Mouse (Mus musculus) forebrain, embryonic 15.5 days (tissue): Measurements from ENCODE around the gene Tbc1d22a. TPM values are rescaled to one million over a fixed set of nuclear protein-coding genes. Genes with fewer than 3 reads are reported as not detected.
A peak's percentile ranks its signal among the peaks of the same experiment; 100 is the strongest.

ENCODE experiments used
- ATAC-seq: fragments of 200-750 bp; cut with Nextera tagmentation; replicated peaks from 2 replicates; pipeline ENCODE4 v1.8.0; 2017; ENCODE audit warnings: mild to moderate bottlenecking, moderate TSS enrichment, moderate library complexity
- H3K27ac ChIP-seq: fragments of 300-500 bp; sonication (generic); replicated peaks from 2 replicates; pipeline ENCODE4 v1.5.1; 2015; ENCODE audit warnings: mild to moderate bottlenecking, inconsistent platforms
- H3K27me3 ChIP-seq: fragments of 300-500 bp; sonication (generic); 2 replicates; pipeline ENCODE4 v1.6.1; 2015; ENCODE audit warnings: inconsistent platforms
- H3K36me3 ChIP-seq: fragments of 300-500 bp; sonication (generic); 2 replicates; pipeline ENCODE4 v1.6.1; 2015; ENCODE audit warnings: mild to moderate bottlenecking, inconsistent platforms
- H3K4me1 ChIP-seq: fragments of 300-500 bp; sonication (generic); 2 replicates; pipeline ENCODE4 v1.6.1; 2015; ENCODE audit warnings: inconsistent platforms
- H3K4me2 ChIP-seq: fragments of 300-500 bp; sonication (generic); replicated peaks from 2 replicates; pipeline ENCODE4 v1.6.1; 2015; ENCODE audit warnings: mild to moderate bottlenecking, inconsistent platforms
- H3K4me3 ChIP-seq: fragments of 300-500 bp; sonication (generic); 2 replicates; pipeline ENCODE4 v1.5.1; 2015; ENCODE audit warnings: mild to moderate bottlenecking, inconsistent platforms
- H3K9ac ChIP-seq: fragments of 300-500 bp; sonication (generic); replicated peaks from 2 replicates; pipeline ENCODE4 v1.6.1; 2015; ENCODE audit warnings: mild to moderate bottlenecking, inconsistent platforms
- H3K9me3 ChIP-seq: fragments of 300-500 bp; sonication (generic); 2 replicates; pipeline ENCODE4 v1.6.1; 2016; ENCODE audit warnings: inconsistent platforms
- WGBS: fragments of 180-500 bp; shearing (Covaris S2); methylation state at CpG from one replicate; pipeline ENCODE4 v1.1.7; 2015; ENCODE audit warnings: mixed read lengths; 5-methylcytosine and 5-hydroxymethylcytosine counted together
- polyA plus RNA-seq: library from polyadenylated mRNA; unstranded; fragments of >200 nt; fragmentation: Nextera tagmentation; extraction: Ambion mirVana; gene quantifications from 2 replicates; pipeline ENCODE4 v1.2.1, GENCODE M21; 2015

The Tbc1d22a gene
- polyA plus RNA-seq, 1 experiment from 2014 or later = 13.1 TPM

- Histone ChIP-seq H3K27me3 (no peaks in the 10 kb centered on the region), H3K4me3 (no peak overlapping the region), H3K27ac (no peak overlapping the region), H3K9ac (no peak overlapping the region), H3K4me2 (no peak overlapping the region), H3K36me3 (no peaks in the 10 kb centered on the region), H3K4me1 (peaks cover 21% of the 10 kb centered on the region), H3K9me3 (peaks cover 12% of the 10 kb centered on the region; the same call in 1 of the 2 replicates)
- no peak for ATAC-seq
These were observed 253.8 kb downstream of the Tbc1d22a start for GRCm38 (mm10) chr15:86468082-86468481.

GRCm38 (mm10) chr15:86471136-86471535 lies 256.9 kb downstream of the Tbc1d22a start:
- peaks cover 12% of the 10 kb centered on the region; the same call in 1 of the 2 replicates for H3K9me3 ChIP-seq
- no peaks in the 10 kb centered on the region for H3K36me3 ChIP-seq
- no peak for ATAC-seq
- no peak overlapping the region for H3K4me2 ChIP-seq
- 64% methylated on average over 7 of the region's 7 CpGs for WGBS
- no peak overlapping the region for H3K9ac ChIP-seq
- peaks cover 16% of the 10 kb centered on the region for H3K4me1 ChIP-seq
- H3K27ac ChIP-seq = no peak overlapping the region
- H3K27me3 ChIP-seq = no peaks in the 10 kb centered on the region
- H3K4me3 ChIP-seq = no peak overlapping the region

GRCm38 (mm10) chr15:86473473-86473872 lies 259.2 kb downstream of the Tbc1d22a start:
- Histone ChIP-seq H3K4me1 (peaks cover 39% of the 10 kb centered on the region), H3K9me3 (peaks cover 11% of the 10 kb centered on the region; the same call in 1 of the 2 replicates), H3K27me3 (no peaks in the 10 kb centered on the region), H3K4me3 (no peak overlapping the region), H3K9ac (no peak overlapping the region), H3K36me3 (no peaks in the 10 kb centered on the region), H3K4me2 (no peak overlapping the region), H3K27ac (no peak overlapping the region)
- WGBS = 72% methylated on average over 11 of the region's 11 CpGs
- no peak for ATAC-seq

- peaks cover 47% of the 10 kb centered on the region for H3K4me1 ChIP-seq
- H3K36me3 ChIP-seq = no peaks in the 10 kb centered on the region
- 0 out of 2 replicates have a peak, but pooled peaks cover 1% of the 10 kb centered on the region for H3K9me3 ChIP-seq
- H3K27me3 ChIP-seq = no peaks in the 10 kb centered on the region
- no peak overlapping the region for H3K4me2 ChIP-seq
- no peak overlapping the region for H3K4me3 ChIP-seq
- H3K9ac ChIP-seq = no peak overlapping the region
- WGBS = 63% methylated on average over 5 of the region's 5 CpGs
- no peak for ATAC-seq
- no peak overlapping the region for H3K27ac ChIP-seq
These were observed 260.7 kb downstream of the Tbc1d22a start for GRCm38 (mm10) chr15:86474951-86475350.

- Histone ChIP-seq H3K4me1 (peaks cover 41% of the 10 kb centered on the region), H3K4me2 (no peak overlapping the region), H3K4me3 (no peak overlapping the region), H3K27me3 (no peaks in the 10 kb centered on the region), H3K9ac (no peak overlapping the region), H3K27ac (no peak overlapping the region), H3K9me3 (no peaks in the 10 kb centered on the region), H3K36me3 (no peaks in the 10 kb centered on the region)
- WGBS = 62% methylated on average over 6 of the region's 6 CpGs
- ATAC-seq = no peak
These were observed 262.2 kb downstream of the Tbc1d22a start for GRCm38 (mm10) chr15:86476483-86476882.

- WGBS = 49% methylated on average over 6 of the region's 6 CpGs
- Histone ChIP-seq H3K4me2 (no peak overlapping the region), H3K27me3 (no peaks in the 10 kb centered on the region), H3K9ac (no peak overlapping the region), H3K4me3 (no peak overlapping the region), H3K27ac (peak overlapping the region; percentile 47; the same call in 1 of the 2 replicates), H3K4me1 (peaks cover 38% of the 10 kb centered on the region), H3K9me3 (no peaks in the 10 kb centered on the region), H3K36me3 (no peaks in the 10 kb centered on the region)
- ATAC-seq = no peak
These were observed 262.8 kb downstream of the Tbc1d22a start for GRCm38 (mm10) chr15:86477032-86477431.

GRCm38 (mm10) chr15:86477471-86477992 lies 263.3 kb downstream of the Tbc1d22a start:
- peak; percentile 76 for ATAC-seq
- Histone ChIP-seq H3K4me1 (peaks cover 33% of the 10 kb centered on the region), H3K27ac (peak overlapping the region; percentile 47; the same call in 1 of the 2 replicates), H3K9me3 (no peaks in the 10 kb centered on the region), H3K27me3 (no peaks in the 10 kb centered on the region), H3K4me3 (no peak overlapping the region), H3K36me3 (no peaks in the 10 kb centered on the region), H3K9ac (no peak overlapping the region), H3K4me2 (no peak overlapping the region)

GRCm38 (mm10) chr15:86478685-86479502 lies 264.6 kb downstream of the Tbc1d22a start:
- H3K27ac ChIP-seq = 0 out of 2 replicates have a peak overlapping the region, but pooled peaks have one; percentile 28
- H3K9me3 ChIP-seq = no peaks in the 10 kb centered on the region
- H3K4me2 ChIP-seq = no peak overlapping the region
- H3K36me3 ChIP-seq = no peaks in the 10 kb centered on the region
- H3K4me1 ChIP-seq = peaks cover 31% of the 10 kb centered on the region
- 60% methylated on average over 13 of the region's 13 CpGs for WGBS
- H3K27me3 ChIP-seq = no peaks in the 10 kb centered on the region
- H3K9ac ChIP-seq = no peak overlapping the region
- no peak for ATAC-seq
- no peak overlapping the region for H3K4me3 ChIP-seq

- H3K9me3 ChIP-seq = no peaks in the 10 kb centered on the region
- no peak overlapping the region for H3K27ac ChIP-seq
- no peak overlapping the region for H3K4me2 ChIP-seq
- 85% methylated on average over 5 of the region's 5 CpGs for WGBS
- peaks cover 31% of the 10 kb centered on the region for H3K4me1 ChIP-seq
- no peak for ATAC-seq
- no peaks in the 10 kb centered on the region for H3K36me3 ChIP-seq
- no peak overlapping the region for H3K4me3 ChIP-seq
- H3K9ac ChIP-seq = no peak overlapping the region
- no peaks in the 10 kb centered on the region for H3K27me3 ChIP-seq
These were observed 268.1 kb downstream of the Tbc1d22a start for GRCm38 (mm10) chr15:86482362-86482761.

- H3K27me3 ChIP-seq = no peaks in the 10 kb centered on the region
- H3K27ac ChIP-seq = no peak overlapping the region
- H3K4me3 ChIP-seq = no peak overlapping the region
- no peaks in the 10 kb centered on the region for H3K9me3 ChIP-seq
- WGBS = 85% methylated on average over 6 of the region's 6 CpGs
- H3K4me1 ChIP-seq = peaks cover 18% of the 10 kb centered on the region
- no peak overlapping the region for H3K9ac ChIP-seq
- no peak for ATAC-seq
- H3K4me2 ChIP-seq = no peak overlapping the region
- H3K36me3 ChIP-seq = no peaks in the 10 kb centered on the region
These were observed 271.6 kb downstream of the Tbc1d22a start for GRCm38 (mm10) chr15:86485815-86486214.

GRCm38 (mm10) chr15:86487359-86487758 lies 273.1 kb downstream of the Tbc1d22a start:
- Histone ChIP-seq H3K9ac (no peak overlapping the region), H3K9me3 (no peaks in the 10 kb centered on the region), H3K4me1 (peaks cover 18% of the 10 kb centered on the region), H3K4me3 (no peak overlapping the region), H3K4me2 (no peak overlapping the region), H3K27ac (peak overlapping the region; percentile 66), H3K27me3 (no peaks in the 10 kb centered on the region), H3K36me3 (no peaks in the 10 kb centered on the region)
- WGBS = 26% methylated on average over 5 of the region's 5 CpGs
- ATAC-seq = peak; percentile 53

GRCm38 (mm10) chr15:86491434-86492099 lies 277.3 kb downstream of the Tbc1d22a start:
- no peaks in the 10 kb centered on the region for H3K27me3 ChIP-seq
- peaks cover 14% of the 10 kb centered on the region for H3K4me1 ChIP-seq
- H3K4me2 ChIP-seq = no peak overlapping the region
- no peak for ATAC-seq
- no peaks in the 10 kb centered on the region for H3K36me3 ChIP-seq
- no peaks in the 10 kb centered on the region for H3K9me3 ChIP-seq
- no peak overlapping the region for H3K27ac ChIP-seq
- 87% methylated on average over 12 of the region's 12 CpGs for WGBS
- H3K9ac ChIP-seq = no peak overlapping the region
- H3K4me3 ChIP-seq = no peak overlapping the region
